Mouse (Mus musculus) embryonic facial prominence, embryonic 11.5 days (tissue): ENCODE measurements at regions not wholly inside any gene's neighbourhood (a gene's known extent, or its start where the extent isn't known, plus 50 kb on each side); places are given as distances from the start of the nearest gene placed in this dataset.

ENCODE experiments used
- ATAC-seq: fragments of 200-750 bp; cut with Nextera tagmentation; replicated peaks from 2 replicates; pipeline ENCODE4 v1.8.0; 2017; ENCODE audit warnings: low read depth; ENCODE audit not compliant: insufficient number of reproducible peaks, low FRiP score, low TSS enrichment
- DNase-seq: peaks from one replicate; pipeline ENCODE4 v3.0.0-alpha.2; 2015; ENCODE audit warnings: low spot score
- H3K27ac ChIP-seq: fragments of 300-500 bp; sonication (generic); replicated peaks from 2 replicates; pipeline ENCODE4 v1.5.1; 2014; ENCODE audit warnings: mild to moderate bottlenecking, low read depth, low read length, control low read depth
- H3K27me3 ChIP-seq: fragments of 300-500 bp; sonication (generic); 2 replicates; pipeline ENCODE4 v1.6.1; 2014; ENCODE audit warnings: mild to moderate bottlenecking, low read length, moderate library complexity, mixed read lengths; ENCODE audit not compliant: control insufficient read depth, insufficient read depth
- H3K36me3 ChIP-seq: fragments of 300-500 bp; sonication (generic); replicated peaks from 2 replicates; pipeline ENCODE4 v1.6.1; 2014; ENCODE audit warnings: low read depth, mild to moderate bottlenecking, low read length, moderate library complexity, mixed read lengths; ENCODE audit not compliant: control insufficient read depth, insufficient read depth
- H3K4me1 ChIP-seq: fragments of 300-500 bp; sonication (generic); 2 replicates; pipeline ENCODE4 v1.6.1; 2014; ENCODE audit warnings: low read length, mixed read lengths; ENCODE audit not compliant: control insufficient read depth, insufficient read depth
- H3K4me2 ChIP-seq: fragments of 300-500 bp; sonication (generic); 2 replicates; pipeline ENCODE4 v1.6.1; 2014; ENCODE audit warnings: low read depth, mild to moderate bottlenecking, control low read depth, low read length, moderate library complexity
- H3K4me3 ChIP-seq: fragments of 300-500 bp; sonication (generic); 2 replicates; pipeline ENCODE4 v1.5.1; 2014; ENCODE audit warnings: low read depth, low read length, control low read depth
- H3K9ac ChIP-seq: fragments of 300-500 bp; sonication (generic); replicated peaks from 2 replicates; pipeline ENCODE4 v1.6.1; 2014; ENCODE audit warnings: mild to moderate bottlenecking, control low read depth, low read length
- H3K9me3 ChIP-seq: fragments of 300-500 bp; sonication (generic); replicated peaks from 2 replicates; pipeline ENCODE4 v1.6.1; 2016; ENCODE audit warnings: mild to moderate bottlenecking, low read length, inconsistent platforms, mixed read lengths; ENCODE audit not compliant: control insufficient read depth
- WGBS: fragments of 180-500 bp; shearing (Covaris S2); extraction: QIAGEN DNeasy Blood & Tissue Kit; methylation state at CpG from one replicate; pipeline ENCODE4 v1.1.7; 2014; 5-methylcytosine and 5-hydroxymethylcytosine counted together

GRCm38 (mm10) chr13:112166338-112166802 is 121.9 kb upstream of the Ankrd55 start:
- Histone ChIP-seq H3K4me2 (no peak overlapping the region), H3K4me1 (no peaks in the 10 kb centered on the region), H3K27ac (no peak overlapping the region), H3K4me3 (no peak overlapping the region), H3K9ac (no peak overlapping the region), H3K36me3 (no peaks in the 10 kb centered on the region), H3K27me3 (no peaks in the 10 kb centered on the region), H3K9me3 (no peaks in the 10 kb centered on the region)
- ATAC-seq (no peak; the same call in 1 of the 2 replicates), DNase-seq (peak; percentile 47)
- 20% methylated on average over 10 of the region's 10 CpGs for WGBS

- Histone ChIP-seq H3K27me3 (no peaks in the 10 kb centered on the region), H3K9me3 (no peaks in the 10 kb centered on the region), H3K4me1 (no peaks in the 10 kb centered on the region), H3K27ac (no peak overlapping the region), H3K4me3 (no peak overlapping the region), H3K4me2 (no peak overlapping the region), H3K36me3 (no peaks in the 10 kb centered on the region), H3K9ac (no peak overlapping the region)
- WGBS, result 90% methylated on average over 3 of the region's 3 CpGs
- no peak for ATAC-seq
- DNase-seq, result no peak
Measured at GRCm38 (mm10) chr13:112168468-112168867, 119.8 kb upstream of the Ankrd55 start.

- H3K4me3 ChIP-seq, result no peak overlapping the region
- H3K27ac ChIP-seq, result no peak overlapping the region
- no peak for DNase-seq
- 91% methylated on average over 3 of the region's 3 CpGs for WGBS
- no peak overlapping the region for H3K4me2 ChIP-seq
- H3K9ac ChIP-seq, result no peak overlapping the region
- ATAC-seq, result no peak
- no peaks in the 10 kb centered on the region for H3K9me3 ChIP-seq
- H3K4me1 ChIP-seq, result no peaks in the 10 kb centered on the region
- no peaks in the 10 kb centered on the region for H3K36me3 ChIP-seq
- no peaks in the 10 kb centered on the region for H3K27me3 ChIP-seq
Measured at GRCm38 (mm10) chr13:112170872-112171271, 117.4 kb upstream of the Ankrd55 start.

GRCm38 (mm10) chr13:112171940-112172715 is 116.1 kb upstream of the Ankrd55 start:
- WGBS, result 85% methylated on average over 11 of the region's 11 CpGs
- no peaks in the 10 kb centered on the region for H3K4me1 ChIP-seq
- H3K9ac ChIP-seq, result no peak overlapping the region
- H3K36me3 ChIP-seq, result no peaks in the 10 kb centered on the region
- no peaks in the 10 kb centered on the region for H3K27me3 ChIP-seq
- DNase-seq, result no peak
- no peak overlapping the region for H3K27ac ChIP-seq
- H3K4me3 ChIP-seq, result no peak overlapping the region
- no peak overlapping the region for H3K4me2 ChIP-seq
- ATAC-seq, result no peak
- H3K9me3 ChIP-seq, result no peaks in the 10 kb centered on the region

- Histone ChIP-seq H3K4me3 (no peak overlapping the region), H3K4me2 (no peak overlapping the region), H3K27ac (no peak overlapping the region), H3K9ac (no peak overlapping the region), H3K4me1 (no peaks in the 10 kb centered on the region), H3K27me3 (no peaks in the 10 kb centered on the region), H3K9me3 (no peaks in the 10 kb centered on the region), H3K36me3 (no peaks in the 10 kb centered on the region)
- WGBS, result 90% methylated on average over 8 of the region's 8 CpGs
- no peak for DNase-seq
- no peak for ATAC-seq
Measured at GRCm38 (mm10) chr13:112173973-112174372, 114.3 kb upstream of the Ankrd55 start.

GRCm38 (mm10) chr13:112178031-112178430 is 110.2 kb upstream of the Ankrd55 start:
- no peaks in the 10 kb centered on the region for H3K9me3 ChIP-seq
- WGBS, result 92% methylated on average over 4 of the region's 4 CpGs
- no peak for DNase-seq
- no peaks in the 10 kb centered on the region for H3K36me3 ChIP-seq
- H3K27me3 ChIP-seq, result no peaks in the 10 kb centered on the region
- ATAC-seq, result no peak
- no peaks in the 10 kb centered on the region for H3K4me1 ChIP-seq
- H3K4me3 ChIP-seq, result no peak overlapping the region
- H3K9ac ChIP-seq, result no peak overlapping the region
- H3K27ac ChIP-seq, result no peak overlapping the region
- H3K4me2 ChIP-seq, result no peak overlapping the region

- no peaks in the 10 kb centered on the region for H3K36me3 ChIP-seq
- DNase-seq (no peak), ATAC-seq (no peak)
- 92% methylated on average over 10 of the region's 10 CpGs for WGBS
- no peak overlapping the region for H3K4me2 ChIP-seq
- H3K9me3 ChIP-seq, result no peaks in the 10 kb centered on the region
- no peak overlapping the region for H3K4me3 ChIP-seq
- no peaks in the 10 kb centered on the region; the same call in 1 of the 2 replicates for H3K4me1 ChIP-seq
- no peaks in the 10 kb centered on the region for H3K27me3 ChIP-seq
- no peak overlapping the region for H3K9ac ChIP-seq
- no peak overlapping the region for H3K27ac ChIP-seq
Measured at GRCm38 (mm10) chr13:112183996-112184395, 104.3 kb upstream of the Ankrd55 start.

- ATAC-seq (no peak), DNase-seq (peak; percentile 13)
- H3K4me2 ChIP-seq, result no peak overlapping the region
- no peaks in the 10 kb centered on the region for H3K9me3 ChIP-seq
- H3K4me3 ChIP-seq, result no peak overlapping the region
- H3K9ac ChIP-seq, result no peak overlapping the region
- no peaks in the 10 kb centered on the region for H3K27me3 ChIP-seq
- H3K4me1 ChIP-seq, result peaks cover 3% of the 10 kb centered on the region; the same call in 1 of the 2 replicates
- WGBS, result 25% methylated on average over 12 of the region's 12 CpGs
- no peak overlapping the region for H3K27ac ChIP-seq
- no peaks in the 10 kb centered on the region for H3K36me3 ChIP-seq
Measured at GRCm38 (mm10) chr13:112185116-112185515, 103.1 kb upstream of the Ankrd55 start.
